Mouse (Mus musculus): ENCODE results near the gene Slit3. TPM values are rescaled to one million over a fixed set of nuclear protein-coding genes. Genes with fewer than 3 reads are reported as not detected.

Gene Slit3
- polyA plus RNA-seq, 1 experiment from 2014 or later, result 54.1 TPM

DNA sequence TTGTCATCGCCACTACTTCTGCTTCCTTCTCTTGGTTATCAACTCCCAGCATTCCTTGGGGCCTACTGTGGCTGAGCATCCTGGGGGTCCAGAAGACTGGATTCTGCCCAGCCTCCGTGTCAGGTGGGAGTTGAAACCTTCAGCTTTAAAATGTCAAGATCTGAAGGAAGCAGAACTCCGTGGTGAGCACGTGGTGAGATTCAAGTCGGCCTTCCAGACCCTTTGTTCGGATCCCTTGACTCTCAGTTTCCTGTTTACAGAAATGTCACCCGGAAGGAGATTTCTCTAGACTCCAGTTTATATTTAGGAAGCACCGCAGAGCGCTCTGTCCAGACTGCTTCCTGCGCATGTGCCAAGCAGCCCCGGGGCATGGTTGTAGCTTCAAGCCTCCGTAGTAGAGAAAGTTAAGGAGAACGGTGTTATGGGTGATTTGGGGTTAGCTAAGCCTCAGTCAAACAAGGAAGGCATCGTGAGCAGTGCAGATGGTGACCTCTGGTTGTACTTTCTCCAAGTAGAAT is 167.8 kb downstream of the Slit3 start:
- Histone ChIP-seq H3K9me3 (no peaks in the 10 kb centered on the region), H3K36me3 (no peaks in the 10 kb centered on the region), H3K27ac (no peak overlapping the region), H3K4me3 (no peak overlapping the region), H3K27me3 (ENCODE audit: insufficient read depth, poor library complexity, severe bottlenecking) (0 out of 2 replicates have a peak, but pooled peaks cover 3% of the 10 kb centered on the region), H3K4me1 (replicated peaks) (peaks cover 9% of the 10 kb centered on the region)
- no peak for DNase-seq (ENCODE audit: low spot score)
- 86% methylated on average over 14 of the region's 14 CpGs for WGBS

DNA sequence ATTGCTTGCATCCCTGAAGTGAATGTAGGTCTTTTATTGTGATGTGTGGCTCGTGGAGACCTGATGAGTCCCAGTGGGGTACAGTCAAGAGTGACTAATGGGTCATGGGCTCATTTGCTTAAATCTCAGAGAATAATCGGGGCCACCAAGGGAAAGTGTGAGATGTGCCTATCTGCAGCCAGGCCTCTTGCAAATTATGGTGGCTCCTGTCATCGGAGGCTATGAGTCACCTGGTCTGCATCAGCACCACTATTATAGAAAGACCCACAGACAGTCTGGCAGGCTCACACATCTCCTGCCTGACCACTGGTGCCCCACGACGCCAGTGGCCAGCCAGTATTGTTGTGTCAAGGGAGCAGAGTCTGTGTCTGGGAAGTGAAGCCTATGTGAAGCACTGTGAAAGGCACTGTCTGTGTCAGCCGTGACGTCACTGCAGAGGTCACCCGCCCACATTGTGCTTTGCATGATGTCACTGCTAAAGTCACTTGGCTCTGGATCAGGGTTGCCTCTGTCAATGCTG is 171.3 kb downstream of the Slit3 start:
- no peaks in the 10 kb centered on the region for H3K9me3 ChIP-seq
- WGBS, result 82% methylated on average over 8 of the region's 8 CpGs
- peaks cover 18% of the 10 kb centered on the region for H3K4me1 ChIP-seq (replicated peaks)
- no peak for DNase-seq (ENCODE audit: low spot score)
- no peaks in the 10 kb centered on the region for H3K36me3 ChIP-seq
- no peak overlapping the region for H3K4me3 ChIP-seq
- H3K27me3 ChIP-seq (ENCODE audit: insufficient read depth, poor library complexity, severe bottlenecking), result 0 out of 2 replicates have a peak, but pooled peaks cover 3% of the 10 kb centered on the region
- peak overlapping the region; percentile 8; the same call in 1 of the 2 replicates for H3K27ac ChIP-seq

DNA sequence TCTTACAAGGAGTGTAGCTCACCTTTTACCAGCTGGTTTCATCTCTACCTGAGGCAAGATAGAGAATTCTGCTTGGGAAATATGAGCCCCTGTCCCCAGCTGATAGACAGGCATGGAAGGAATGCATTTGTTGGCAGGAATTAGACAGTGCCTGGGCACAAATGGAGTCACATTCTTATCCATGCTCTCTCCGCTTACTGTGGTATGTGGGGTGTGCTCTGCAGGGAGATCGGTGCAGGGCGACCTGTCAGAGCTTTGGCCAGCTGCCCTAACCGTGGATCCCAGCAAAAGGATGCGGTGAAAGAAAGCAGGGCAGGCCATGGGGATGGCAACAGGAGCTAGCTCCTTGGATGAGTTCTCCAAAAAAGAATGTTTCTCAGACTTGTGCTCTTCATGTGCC is 172.2 kb downstream of the Slit3 start:
- WGBS, result 75% methylated on average over 5 of the region's 5 CpGs
- Histone ChIP-seq H3K36me3 (no peaks in the 10 kb centered on the region), H3K27ac (no peak overlapping the region), H3K9me3 (no peaks in the 10 kb centered on the region), H3K4me3 (no peak overlapping the region), H3K4me1 (replicated peaks) (peaks cover 18% of the 10 kb centered on the region), H3K27me3 (ENCODE audit: insufficient read depth, poor library complexity, severe bottlenecking) (0 out of 2 replicates have a peak, but pooled peaks cover 3% of the 10 kb centered on the region)
- DNase-seq (ENCODE audit: low spot score), result no peak

DNA sequence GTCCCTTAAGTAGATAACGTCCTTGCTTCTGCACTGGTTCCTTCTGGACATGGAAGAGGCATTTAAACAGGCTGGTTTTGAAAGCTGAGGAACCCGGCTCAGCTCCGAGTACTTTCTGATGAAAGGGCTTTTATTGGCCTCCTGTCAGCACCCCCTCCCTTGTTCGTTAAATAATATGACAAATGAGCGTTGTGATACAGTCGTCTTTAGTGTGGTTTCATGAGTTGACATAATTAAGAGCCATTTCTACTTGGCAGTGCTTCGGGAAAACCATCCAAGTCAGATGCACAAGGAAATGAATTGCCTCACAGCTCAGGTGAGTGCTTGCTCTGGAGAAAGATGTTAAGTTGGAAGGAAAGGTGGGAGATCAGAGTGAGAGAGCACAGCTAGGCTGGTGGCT is 173.6 kb downstream of the Slit3 start:
- no peak overlapping the region for H3K4me3 ChIP-seq
- H3K9me3 ChIP-seq, result no peaks in the 10 kb centered on the region
- H3K4me1 ChIP-seq (replicated peaks), result peaks cover 18% of the 10 kb centered on the region
- 0 out of 2 replicates have a peak, but pooled peaks cover 3% of the 10 kb centered on the region for H3K27me3 ChIP-seq (ENCODE audit: insufficient read depth, poor library complexity, severe bottlenecking)
- DNase-seq (ENCODE audit: low spot score), result no peak
- H3K36me3 ChIP-seq, result no peaks in the 10 kb centered on the region
- no peak overlapping the region for H3K27ac ChIP-seq
- 80% methylated on average over 7 of the region's 7 CpGs for WGBS

DNA sequence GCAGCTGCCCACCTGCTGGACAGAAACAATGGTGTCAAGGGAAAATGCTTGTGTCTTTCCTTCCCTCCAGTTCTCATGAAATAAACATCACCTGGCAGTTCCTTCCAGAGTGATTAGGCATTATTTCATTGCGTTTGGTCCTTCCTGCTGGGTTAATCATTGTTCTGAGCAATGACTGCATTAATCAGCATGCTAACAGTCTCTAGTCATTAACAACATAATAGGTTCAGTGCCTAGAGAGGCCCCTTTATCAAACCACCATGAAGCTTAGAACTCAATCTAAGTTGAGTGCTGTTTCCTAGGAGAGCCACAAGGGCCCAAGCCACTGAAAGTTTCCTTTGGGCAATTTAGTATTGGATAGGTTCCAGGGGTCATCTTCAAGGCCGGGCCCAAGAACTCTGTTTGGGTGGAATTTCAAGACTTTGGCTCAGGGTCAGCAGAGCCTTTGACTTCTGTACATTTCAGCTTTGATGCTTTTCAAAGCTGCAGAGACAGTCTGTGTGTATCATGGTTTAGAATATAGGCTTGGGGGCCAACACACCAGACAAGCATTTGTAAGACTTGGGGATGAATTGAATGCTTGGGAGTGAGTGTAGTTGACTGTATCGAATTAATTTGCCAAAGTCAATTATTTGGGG is 174.3 kb downstream of the Slit3 start:
- 58% methylated on average over 3 of the region's 3 CpGs for whole genome bisulfite sequencing
- Histone ChIP-seq H3K9me3 (no peaks in the 10 kb centered on the region), H3K27ac (no peak overlapping the region), H3K27me3 (ENCODE audit: insufficient read depth, poor library complexity, severe bottlenecking) (0 out of 2 replicates have a peak, but pooled peaks cover 3% of the 10 kb centered on the region), H3K36me3 (no peaks in the 10 kb centered on the region), H3K4me3 (no peak overlapping the region), H3K4me1 (replicated peaks) (peaks cover 18% of the 10 kb centered on the region)
- DNase-seq (ENCODE audit: low spot score), result no peak

DNA sequence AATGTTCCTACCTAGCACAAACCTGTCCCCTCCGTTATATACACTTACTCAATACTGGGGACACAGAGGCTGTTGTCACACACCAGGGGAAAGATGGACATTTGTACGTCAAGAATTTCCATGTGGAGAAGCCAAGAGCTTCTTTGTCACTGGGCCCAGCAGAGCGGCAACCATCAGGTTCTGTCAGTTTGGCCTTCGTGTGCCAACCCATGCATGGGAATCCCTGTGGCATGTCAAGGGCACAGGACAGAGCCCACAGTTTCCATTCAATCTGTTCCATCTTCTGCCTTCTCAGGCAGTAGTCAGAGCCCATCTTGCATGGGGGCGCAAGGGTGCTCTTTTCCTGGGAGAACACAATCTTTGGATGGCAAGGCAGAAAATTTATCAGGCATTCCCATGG is 175.8 kb downstream of the Slit3 start:
- Histone ChIP-seq H3K27me3 (ENCODE audit: insufficient read depth, poor library complexity, severe bottlenecking) (0 out of 2 replicates have a peak, but pooled peaks cover 3% of the 10 kb centered on the region), H3K4me1 (replicated peaks) (peaks cover 18% of the 10 kb centered on the region), H3K36me3 (no peaks in the 10 kb centered on the region), H3K27ac (no peak overlapping the region), H3K9me3 (no peaks in the 10 kb centered on the region), H3K4me3 (no peak overlapping the region)
- 94% methylated on average over 5 of the region's 5 CpGs for WGBS
- DNase-seq (ENCODE audit: low spot score), result no peak

DNA sequence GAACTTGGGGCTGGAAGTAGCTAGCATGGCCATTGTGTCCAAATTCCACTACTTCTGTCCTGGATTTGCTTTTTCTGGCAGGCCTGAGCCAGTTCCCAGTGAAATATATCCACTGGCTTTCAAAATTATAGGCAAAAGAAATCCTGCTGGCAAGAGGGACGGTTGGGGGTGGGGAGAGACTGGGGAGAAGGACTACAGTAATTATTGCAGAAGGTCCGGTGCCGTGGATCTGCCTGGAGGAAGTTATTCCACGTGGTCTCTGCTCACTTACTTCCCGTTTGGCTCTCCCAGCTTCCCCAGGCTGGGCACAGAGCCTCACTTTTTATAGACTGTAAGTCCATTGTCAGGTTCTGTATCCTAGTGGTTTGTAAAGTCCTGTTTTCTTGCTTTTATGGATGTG is 176.3 kb downstream of the Slit3 start:
- WGBS, result 86% methylated on average over 5 of the region's 5 CpGs
- no peaks in the 10 kb centered on the region for H3K9me3 ChIP-seq
- no peak overlapping the region for H3K4me3 ChIP-seq
- H3K36me3 ChIP-seq, result no peaks in the 10 kb centered on the region
- H3K27me3 ChIP-seq (ENCODE audit: insufficient read depth, poor library complexity, severe bottlenecking), result 0 out of 2 replicates have a peak, but pooled peaks cover 3% of the 10 kb centered on the region
- peaks cover 19% of the 10 kb centered on the region for H3K4me1 ChIP-seq (replicated peaks)
- H3K27ac ChIP-seq, result no peak overlapping the region
- DNase-seq (ENCODE audit: low spot score), result no peak

DNA sequence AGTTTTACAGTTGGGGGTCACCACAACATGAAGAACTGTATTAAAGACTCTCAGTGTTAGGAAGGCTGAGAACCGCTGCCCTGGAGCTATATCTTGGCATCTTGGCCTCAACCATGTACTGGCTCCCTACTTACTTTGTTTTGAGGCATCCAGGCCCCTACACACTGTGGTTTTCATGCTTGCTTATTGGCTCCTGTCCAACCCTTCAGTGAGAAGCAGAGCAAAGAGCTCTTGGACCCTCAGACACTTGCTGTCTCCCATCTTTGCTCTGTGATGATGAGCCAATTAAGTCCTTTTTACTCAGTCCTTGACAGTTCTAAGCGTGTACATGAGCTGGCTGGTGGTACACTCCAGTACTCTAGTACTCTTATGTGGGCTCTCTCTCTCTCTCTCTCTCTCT is 177.5 kb downstream of the Slit3 start:
- Histone ChIP-seq H3K4me1 (replicated peaks) (peaks cover 18% of the 10 kb centered on the region), H3K9me3 (no peaks in the 10 kb centered on the region), H3K27ac (no peak overlapping the region), H3K4me3 (no peak overlapping the region), H3K36me3 (no peaks in the 10 kb centered on the region), H3K27me3 (ENCODE audit: insufficient read depth, poor library complexity, severe bottlenecking) (no peaks in the 10 kb centered on the region)
- no peak for DNase-seq (ENCODE audit: low spot score)
- 96% methylated on average over 2 of the region's 2 CpGs for WGBS

DNA sequence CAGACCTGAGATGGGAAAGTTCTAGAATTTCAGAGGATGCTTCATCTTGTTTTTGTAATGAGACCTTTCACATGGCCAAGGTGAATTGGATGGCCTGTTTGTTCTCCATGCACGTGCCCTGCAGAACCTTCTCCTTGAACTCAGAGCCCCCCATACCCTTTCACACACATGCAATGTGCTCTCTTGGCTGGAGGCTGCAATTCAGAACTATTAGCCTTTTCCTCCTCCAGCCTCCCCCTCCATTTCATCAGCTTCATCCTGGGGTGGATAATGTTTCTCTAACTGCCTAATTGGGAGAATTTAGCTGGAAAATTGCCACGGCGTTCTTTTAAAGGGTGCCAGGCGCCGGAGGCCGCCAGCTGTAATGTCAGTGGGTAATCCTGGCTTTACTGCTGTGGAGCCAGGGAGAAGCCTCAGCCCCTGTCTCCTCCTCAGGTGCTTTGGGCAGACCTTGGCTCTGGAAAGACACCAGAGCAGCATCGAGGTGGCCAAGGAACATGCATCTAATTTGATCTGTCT is 178.9 kb downstream of the Slit3 start:
- no peak for DNase-seq (ENCODE audit: low spot score)
- no peaks in the 10 kb centered on the region for H3K9me3 ChIP-seq
- no peak overlapping the region for H3K4me3 ChIP-seq
- peaks cover 4% of the 10 kb centered on the region; the same call in 1 of the 2 replicates for H3K27me3 ChIP-seq (ENCODE audit: insufficient read depth, poor library complexity, severe bottlenecking)
- H3K36me3 ChIP-seq, result no peaks in the 10 kb centered on the region
- WGBS, result 95% methylated on average over 7 of the region's 7 CpGs
- no peak overlapping the region for H3K27ac ChIP-seq
- H3K4me1 ChIP-seq (replicated peaks), result peaks cover 11% of the 10 kb centered on the region

DNA sequence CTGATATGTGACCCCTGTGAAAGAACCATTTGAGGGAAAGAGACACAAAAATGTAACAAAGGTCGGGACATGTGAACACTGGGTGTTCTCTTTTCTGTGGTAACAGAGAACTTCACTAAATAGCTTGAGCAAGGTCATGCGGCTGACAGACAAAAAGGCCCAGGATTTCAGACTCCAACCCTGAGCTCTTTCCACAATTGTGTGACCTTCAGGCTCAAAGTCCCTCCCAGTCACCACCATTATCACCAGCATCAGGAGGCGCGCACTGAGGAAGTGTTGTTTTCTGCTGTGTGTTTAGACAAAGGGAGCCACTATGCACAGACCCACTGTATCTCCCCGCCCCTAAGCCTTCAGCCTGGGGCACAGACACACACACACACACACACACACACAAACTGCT is 181.2 kb downstream of the Slit3 start:
- H3K4me1 ChIP-seq (replicated peaks), result peaks cover 14% of the 10 kb centered on the region; the same call in 1 of the 2 replicates
- peaks cover 4% of the 10 kb centered on the region; the same call in 1 of the 2 replicates for H3K27me3 ChIP-seq (ENCODE audit: insufficient read depth, poor library complexity, severe bottlenecking)
- DNase-seq (ENCODE audit: low spot score), result no peak
- WGBS, result 80% methylated on average over 5 of the region's 5 CpGs
- no peaks in the 10 kb centered on the region for H3K36me3 ChIP-seq
- no peaks in the 10 kb centered on the region for H3K9me3 ChIP-seq
- H3K27ac ChIP-seq, result peak overlapping the region; percentile 35
- no peak overlapping the region for H3K4me3 ChIP-seq

DNA sequence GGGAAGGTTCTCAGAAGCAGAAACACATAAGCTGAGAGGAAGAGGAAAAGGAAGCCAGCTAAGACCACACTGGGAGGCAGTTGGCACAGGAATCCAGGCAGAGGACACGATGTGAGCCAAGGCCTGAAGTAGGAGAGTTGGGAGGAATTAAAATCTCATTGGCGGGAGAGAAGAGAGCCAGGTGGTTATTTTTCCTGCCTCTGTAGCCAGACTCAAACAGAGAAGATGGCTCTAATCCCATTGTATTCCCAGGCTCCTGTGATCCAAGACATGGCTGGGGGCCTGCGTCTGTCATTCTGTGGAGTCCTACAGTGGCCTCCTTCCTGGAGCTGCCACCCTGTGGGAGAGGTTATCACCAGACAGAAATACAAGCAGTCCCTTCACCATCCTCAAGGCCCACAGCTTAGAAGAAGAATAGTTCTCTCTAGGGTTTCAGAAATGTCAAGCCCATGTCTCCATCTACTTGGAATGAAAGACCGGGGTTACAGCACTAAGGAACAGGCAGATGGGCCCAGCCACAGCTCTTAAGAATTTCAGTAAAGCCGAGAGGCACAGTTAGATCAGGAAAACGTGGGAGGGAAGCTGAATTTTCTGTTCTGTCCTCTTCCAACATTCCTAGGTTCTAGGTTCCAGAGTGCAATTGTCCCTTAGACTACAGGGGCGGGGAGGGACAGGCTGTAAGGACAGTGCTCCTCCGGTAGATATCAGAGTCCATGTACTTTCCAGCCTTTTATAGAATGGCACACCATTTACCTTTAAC is 183.4 kb downstream of the Slit3 start:
- Histone ChIP-seq H3K4me3 (no peak overlapping the region), H3K9me3 (no peaks in the 10 kb centered on the region), H3K27me3 (ENCODE audit: insufficient read depth, poor library complexity, severe bottlenecking) (peaks cover 4% of the 10 kb centered on the region; the same call in 1 of the 2 replicates), H3K4me1 (replicated peaks) (peaks cover 17% of the 10 kb centered on the region; the same call in 1 of the 2 replicates), H3K36me3 (no peaks in the 10 kb centered on the region), H3K27ac (no peak overlapping the region)
- no peak for DNase-seq (ENCODE audit: low spot score)
- 86% methylated on average over 8 of the region's 8 CpGs for WGBS

DNA sequence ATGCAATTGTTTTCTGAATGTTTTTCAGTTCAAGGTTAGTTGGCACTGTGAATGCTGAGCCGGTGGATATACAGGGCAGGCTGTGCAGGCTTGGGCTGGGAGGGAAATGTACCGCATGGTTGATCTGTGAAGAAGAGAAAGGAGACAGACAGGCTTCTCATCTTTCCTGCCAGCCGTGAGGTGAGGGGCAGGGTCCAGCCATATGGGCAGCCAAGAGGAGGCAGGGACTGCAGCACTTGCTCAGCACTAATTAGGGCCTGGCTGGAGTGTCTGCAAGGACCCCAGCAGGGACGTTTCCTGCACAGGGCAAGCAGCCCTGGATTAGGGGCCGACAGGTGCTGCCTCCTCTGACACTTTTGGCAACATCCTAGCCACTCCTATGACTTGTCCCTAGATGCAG is 184.1 kb downstream of the Slit3 start:
- 48% methylated on average over 5 of the region's 5 CpGs for WGBS
- peaks cover 17% of the 10 kb centered on the region; the same call in 1 of the 2 replicates for H3K4me1 ChIP-seq (replicated peaks)
- H3K36me3 ChIP-seq, result no peaks in the 10 kb centered on the region
- H3K4me3 ChIP-seq, result no peak overlapping the region
- DNase-seq (ENCODE audit: low spot score), result no peak
- no peaks in the 10 kb centered on the region for H3K9me3 ChIP-seq
- no peak overlapping the region for H3K27ac ChIP-seq
- peaks cover 4% of the 10 kb centered on the region; the same call in 1 of the 2 replicates for H3K27me3 ChIP-seq (ENCODE audit: insufficient read depth, poor library complexity, severe bottlenecking)

Data from hindbrain, embryonic 10.5 days (tissue).